ENCODE assay signal across 12 mouse cellular contexts in the genomic region with DNA sequence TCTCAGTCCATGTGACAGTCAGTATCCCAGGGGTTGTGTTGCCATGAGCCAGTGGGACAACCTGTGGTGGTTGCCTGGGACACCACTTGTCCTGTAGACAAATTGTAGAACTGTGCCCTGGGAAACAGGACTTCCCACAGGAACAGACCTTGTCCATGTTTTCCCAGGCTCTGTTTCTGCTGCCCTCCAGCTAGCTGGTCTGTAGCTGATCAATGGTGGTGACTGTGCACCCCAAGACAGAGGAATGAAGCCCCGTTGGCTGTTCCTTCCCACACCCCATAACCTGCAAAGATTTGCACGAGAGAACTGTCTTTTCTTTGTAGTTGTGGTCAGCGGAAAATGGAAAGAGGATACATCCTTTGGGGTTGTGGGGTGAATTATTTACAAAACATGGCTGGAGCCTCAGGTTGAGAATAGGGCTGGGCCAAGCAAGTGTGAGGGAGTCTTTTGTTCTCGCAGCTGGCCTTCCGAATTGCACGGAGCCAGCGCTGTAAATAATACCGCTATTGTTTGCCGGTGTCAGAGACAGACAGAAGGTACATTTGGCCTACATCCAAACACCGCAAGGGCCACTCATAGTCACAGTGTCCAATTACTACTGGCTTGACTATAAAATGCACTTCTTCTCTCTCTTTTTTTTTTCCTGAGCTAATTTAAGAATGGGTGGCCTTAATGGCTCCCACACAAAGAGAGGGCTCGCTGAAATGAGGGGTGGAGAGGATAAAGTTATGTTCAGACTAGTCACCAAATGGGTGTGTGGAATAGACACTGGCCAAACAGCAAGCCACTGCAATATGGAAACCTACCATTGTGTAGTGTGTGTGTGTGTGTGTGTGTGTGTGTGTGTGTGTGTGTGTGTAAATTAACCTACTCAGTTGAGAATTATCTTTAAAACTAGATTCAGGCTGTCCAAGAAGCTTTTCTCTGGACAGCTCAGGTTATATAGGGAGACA. TPM values are rescaled to one million over a fixed set of nuclear protein-coding genes. Genes with fewer than 3 reads are reported as not detected.
DNase-seq lines count a peak whose midpoint lies in the region; ATAC-seq lines count a peak whose summit lies in the region.
"Had no signal": no experiment of that assay in that cellular context is flagged by ENCODE, and none has a peak within 500 bp of the region (broad histone marks: within the 10 kb centered on the region; RNA-seq: fewer than 3 reads in every experiment).

No protein-coding gene starts in this region.

- H3K27ac ChIP-seq in embryonic facial prominence, embryonic 11.5 days (replicated peaks; ENCODE audit: low read depth, low read length), result no peak overlapping the region
- H3K27ac ChIP-seq: heart, embryonic 15.5 days had no signal

- intact Hi-C loops in left cerebral cortex, postnatal 4 days (cut with DNase I), result no loop called here
- intact Hi-C loops in heart, postnatal 25 days (cut with DNase I), result no loop called here

- no peaks in the 10 kb centered on the region for H3K4me1 ChIP-seq in embryonic facial prominence, embryonic 11.5 days (ENCODE audit: control insufficient read depth, insufficient read depth, low read length)
- H3K4me1 ChIP-seq: heart, embryonic 15.5 days had no signal

- WGBS in embryonic facial prominence, embryonic 11.5 days, result 28% methylated on average over 11 of the region's 11 CpGs

- H3K36me3 ChIP-seq in embryonic facial prominence, embryonic 11.5 days (replicated peaks; ENCODE audit: control insufficient read depth, insufficient read depth, low read depth, low read length), result no peaks in the 10 kb centered on the region
- H3K36me3 ChIP-seq: heart, embryonic 15.5 days had no signal

- no peak overlapping the region for H3K4me3 ChIP-seq in embryonic facial prominence, embryonic 11.5 days (ENCODE audit: low read depth, low read length)
- H3K4me3 ChIP-seq: heart, embryonic 15.5 days had no signal

- H3K4me2 ChIP-seq in embryonic facial prominence, embryonic 11.5 days (ENCODE audit: low read depth, low read length), result no peak overlapping the region
- H3K4me2 ChIP-seq: heart, embryonic 15.5 days had no signal

- H3K27me3 ChIP-seq in embryonic facial prominence, embryonic 11.5 days (ENCODE audit: control insufficient read depth, insufficient read depth, low read length), result no peaks in the 10 kb centered on the region
- H3K27me3 ChIP-seq: heart, embryonic 15.5 days had no signal

- H3K9me3 ChIP-seq in embryonic facial prominence, embryonic 11.5 days (replicated peaks; ENCODE audit: control insufficient read depth, low read length), result no peaks in the 10 kb centered on the region
- H3K9me3 ChIP-seq: heart, embryonic 15.5 days had no signal

- 0 out of 2 replicates have a peak, but pooled peaks have one; percentile 31 for ATAC-seq in cerebellum, adult (ENCODE audit: insufficient number of reproducible peaks, low FRiP score, low TSS enrichment)
- ATAC-seq in embryonic facial prominence, embryonic 11.5 days (replicated peaks; ENCODE audit: insufficient number of reproducible peaks, low FRiP score, low TSS enrichment, low read depth), result peak; percentile 72; the same call in 1 of the 2 replicates
- no peak for ATAC-seq in monocyte, adult 5-6 weeks (replicated peaks; ENCODE audit: insufficient number of reproducible peaks, low FRiP score, low TSS enrichment, poor library complexity, severe bottlenecking)
- no peak for ATAC-seq in inflammation-experienced regulatory T-cells, adult 6 months

- no peak overlapping the region for H3K9ac ChIP-seq in embryonic facial prominence, embryonic 11.5 days (replicated peaks; ENCODE audit: low read length)
- H3K9ac ChIP-seq: heart, embryonic 15.5 days had no signal

- DNase-seq in cerebellum, adult 11 months, result no peak
- DNase-seq in Muller cell, postnatal 12 days (ENCODE audit: inconsistent ontology term), result peak; percentile 71
- peak; percentile 36 for DNase-seq in embryonic facial prominence, embryonic 11.5 days (ENCODE audit: low spot score)
- DNase-seq in left cerebral cortex, postnatal 4 days, result peak; percentile 31
- no peak for DNase-seq in heart, postnatal 25 days (ENCODE audit: low spot score)

RNA-seq across cellular contexts. Expression of gene 3110018I06Rik, which starts 28.1 kb away (rescaled TPM):
- not detected in 2 replicates for polyA plus RNA-seq in embryonic facial prominence, embryonic 11.5 days (2014; fragmentation: Nextera tagmentation; extraction: Ambion mirVana)
- not detected for total RNA-seq in left cerebral cortex, postnatal 4 days (2021)
- not detected in 3 replicates for total RNA-seq in monocyte, adult 5-6 weeks (2017)
- total RNA-seq in heart, postnatal 25 days (2021), result not detected
- polyA plus RNA-seq in inflammation-experienced regulatory T-cells, adult 6 months (2017; shearing (Covaris generic)), result not detected
- total RNA-seq: common myeloid progenitor, adult 5-6 weeks; left cerebral cortex, postnatal 14 days; megakaryocyte-erythroid progenitor cell, adult 5-6 weeks had no signal
- polyA plus RNA-seq: heart, embryonic 15.5 days had no signal

Comparison
In these comparisons a context has a peak if more than half of its experiments do, and no peak if none do; other contexts are left out.
1. ATAC-seq: peak in cerebellum, adult (single experiment) and embryonic facial prominence, embryonic 11.5 days (single experiment); none in monocyte, adult 5-6 weeks (single experiment) and inflammation-experienced regulatory T-cells, adult 6 months (single experiment).
2. DNase-seq: peak in Muller cell, postnatal 12 days (single experiment), embryonic facial prominence, embryonic 11.5 days (single experiment) and left cerebral cortex, postnatal 4 days (single experiment); none in cerebellum, adult 11 months (single experiment) and heart, postnatal 25 days (single experiment).